Mouse (Mus musculus): ENCODE data around the gene Pafah1b2.

Gene Pafah1b2

GRCm38 (mm10) chr9:45929285-45929684 lies 83.2 kb downstream of the Pafah1b2 start:
- Histone ChIP-seq H3K4me1 (replicated peaks; ENCODE audit: low read depth, low read length) (0 out of 2 replicates have a peak, but pooled peaks cover 2% of the 10 kb centered on the region), H3K9me3 (ENCODE audit: low read length) (no peaks in the 10 kb centered on the region), H3K36me3 (ENCODE audit: insufficient read depth, low read length) (peaks cover 61% of the 10 kb centered on the region), H3K4me3 (replicated peaks; ENCODE audit: low read length) (no peak overlapping the region), H3K27me3 (ENCODE audit: insufficient read depth, low read length) (no peaks in the 10 kb centered on the region)
- TF ChIP-seq POU5F1 (IDR thresholded peaks at IDR 0.05; ENCODE audit: borderline replicate concordance, low read length), result no peak
- TF ChIP-seq CTCF (conservative IDR thresholded peaks at IDR 0.05; ENCODE audit: low read length), result no peak
- no peak for TF ChIP-seq NANOG (IDR thresholded peaks at IDR 0.05; ENCODE audit: borderline replicate concordance, low read length)

GRCm38 (mm10) chr9:45919895-45920294 lies 92.6 kb downstream of the Pafah1b2 start:
- no peaks in the 10 kb centered on the region for H3K4me1 ChIP-seq (replicated peaks; ENCODE audit: low read depth, low read length)
- H3K27me3 ChIP-seq (ENCODE audit: insufficient read depth, low read length), result no peaks in the 10 kb centered on the region
- H3K9me3 ChIP-seq (ENCODE audit: low read length), result no peaks in the 10 kb centered on the region
- H3K36me3 ChIP-seq (ENCODE audit: insufficient read depth, low read length), result peaks cover 76% of the 10 kb centered on the region
- TF ChIP-seq CTCF (conservative IDR thresholded peaks at IDR 0.05; ENCODE audit: low read length) (no peak), NANOG (IDR thresholded peaks at IDR 0.05; ENCODE audit: borderline replicate concordance, low read length) (no peak), POU5F1 (IDR thresholded peaks at IDR 0.05; ENCODE audit: borderline replicate concordance, low read length) (no peak)
- H3K4me3 ChIP-seq (replicated peaks; ENCODE audit: low read length), result no peak overlapping the region

- Histone ChIP-seq H3K27me3 (ENCODE audit: insufficient read depth, low read length) (no peaks in the 10 kb centered on the region), H3K4me3 (replicated peaks; ENCODE audit: low read length) (no peak overlapping the region), H3K4me1 (replicated peaks; ENCODE audit: low read depth, low read length) (no peaks in the 10 kb centered on the region), H3K9me3 (ENCODE audit: low read length) (no peaks in the 10 kb centered on the region), H3K36me3 (ENCODE audit: insufficient read depth, low read length) (peaks cover 92% of the 10 kb centered on the region)
- no peak for TF ChIP-seq NANOG (IDR thresholded peaks at IDR 0.05; ENCODE audit: borderline replicate concordance, low read length)
- no peak for TF ChIP-seq CTCF (conservative IDR thresholded peaks at IDR 0.05; ENCODE audit: low read length)
These were observed 95.2 kb downstream of the Pafah1b2 start for GRCm38 (mm10) chr9:45917041-45917934.

GRCm38 (mm10) chr9:45915659-45916058 lies 96.8 kb downstream of the Pafah1b2 start:
- Histone ChIP-seq H3K9me3 (ENCODE audit: low read length) (no peaks in the 10 kb centered on the region), H3K4me3 (replicated peaks; ENCODE audit: low read length) (no peak overlapping the region), H3K27me3 (ENCODE audit: insufficient read depth, low read length) (no peaks in the 10 kb centered on the region), H3K4me1 (replicated peaks; ENCODE audit: low read depth, low read length) (0 out of 2 replicates have a peak, but pooled peaks cover 3% of the 10 kb centered on the region), H3K36me3 (ENCODE audit: insufficient read depth, low read length) (peaks cover 96% of the 10 kb centered on the region)
- TF ChIP-seq NANOG (IDR thresholded peaks at IDR 0.05; ENCODE audit: borderline replicate concordance, low read length) (no peak), POU5F1 (IDR thresholded peaks at IDR 0.05; ENCODE audit: borderline replicate concordance, low read length) (no peak), CTCF (conservative IDR thresholded peaks at IDR 0.05; ENCODE audit: low read length) (no peak)

Measured in E14TG2a.4 (cell line).